Mouse (Mus musculus) gonadal fat pad, adult 2 months (tissue): Measurements from ENCODE around the gene Ppfibp1. TPM values are rescaled to one million over a fixed set of nuclear protein-coding genes. Genes with fewer than 3 reads are reported as not detected.
A peak's percentile ranks its signal among the peaks of the same experiment; 100 is the strongest.

Experiments
- DNase-seq: peaks from one replicate; pipeline ENCODE4 v3.0.0-alpha.2; 2012; ENCODE audit warnings: low read depth
- polyA plus RNA-seq: library from polyadenylated mRNA; depleted of rRNA; stranded (reverse); fragments of >200 nt; gene quantifications from 2 replicates; pipeline ENCODE4 v1.2.3, GENCODE M21; 2012

Ppfibp1 gene
- polyA plus RNA-seq, 1 experiment: 25.5 TPM

GRCm38 (mm10) chr6:146913489-146914198 is 25.4 kb downstream of the Ppfibp1 start:
- no peak for DNase-seq

- no peak for DNase-seq
Measured at GRCm38 (mm10) chr6:146915808-146916207, 27.5 kb downstream of the Ppfibp1 start.

GRCm38 (mm10) chr6:146917396-146917795 is 29.1 kb downstream of the Ppfibp1 start:
- DNase-seq: no peak

GRCm38 (mm10) chr6:146918341-146918740 is 30.1 kb downstream of the Ppfibp1 start:
- no peak for DNase-seq

- DNase-seq: no peak
Measured at GRCm38 (mm10) chr6:146926415-146926980, 38.2 kb downstream of the Ppfibp1 start.

- no peak for DNase-seq
Measured at GRCm38 (mm10) chr6:146928108-146928507, 39.8 kb downstream of the Ppfibp1 start.

GRCm38 (mm10) chr6:146929031-146929430 is 40.7 kb downstream of the Ppfibp1 start:
- no peak for DNase-seq

- no peak for DNase-seq
Measured at GRCm38 (mm10) chr6:146933123-146933522, 44.8 kb downstream of the Ppfibp1 start.

- no peak for DNase-seq
Measured at GRCm38 (mm10) chr6:146935957-146936356, 47.7 kb downstream of the Ppfibp1 start.

GRCm38 (mm10) chr6:146939026-146939425 is 50.7 kb downstream of the Ppfibp1 start:
- DNase-seq: peak; percentile 63

GRCm38 (mm10) chr6:146941505-146942275 is 53.4 kb downstream of the Ppfibp1 start:
- DNase-seq: no peak

- DNase-seq: no peak
Measured at GRCm38 (mm10) chr6:146944009-146944408, 55.7 kb downstream of the Ppfibp1 start.

GRCm38 (mm10) chr6:146944830-146945229 is 56.5 kb downstream of the Ppfibp1 start:
- DNase-seq: no peak

- DNase-seq: no peak
Measured at GRCm38 (mm10) chr6:146946327-146947029, 58.2 kb downstream of the Ppfibp1 start.

GRCm38 (mm10) chr6:146947186-146947585 is 58.9 kb downstream of the Ppfibp1 start:
- DNase-seq: no peak

GRCm38 (mm10) chr6:146949682-146950453 is 61.6 kb downstream of the Ppfibp1 start:
- DNase-seq: no peak

- no peak for DNase-seq
Measured at GRCm38 (mm10) chr6:146950454-146950832, 62.2 kb downstream of the Ppfibp1 start.

- no peak for DNase-seq
Measured at GRCm38 (mm10) chr6:146954258-146954657, 66.0 kb downstream of the Ppfibp1 start, which contains the start of gene 1700034J05Rik. Gene 1700034J05Rik (minus strand): TSS chr6:146954422.

- no peak for DNase-seq
Measured at GRCm38 (mm10) chr6:146955475-146955874, 67.2 kb downstream of the Ppfibp1 start.

- DNase-seq: no peak
Measured at GRCm38 (mm10) chr6:146955896-146956295, 67.6 kb downstream of the Ppfibp1 start.

GRCm38 (mm10) chr6:146956961-146957360 is 68.7 kb downstream of the Ppfibp1 start:
- DNase-seq: no peak
